Mouse (Mus musculus) forebrain, embryonic 15.5 days (tissue): ENCODE results near the gene Gm38392. TPM values are rescaled to one million over a fixed set of nuclear protein-coding genes. Genes with fewer than 3 reads are reported as not detected.

Experiments
- ATAC-seq: fragments of 200-750 bp; cut with Nextera tagmentation; replicated peaks from 2 replicates; pipeline ENCODE4 v1.8.0; 2017; ENCODE audit warnings: mild to moderate bottlenecking, moderate TSS enrichment, moderate library complexity
- H3K27ac ChIP-seq: fragments of 300-500 bp; sonication (generic); replicated peaks from 2 replicates; pipeline ENCODE4 v1.5.1; 2015; ENCODE audit warnings: mild to moderate bottlenecking, inconsistent platforms
- H3K27me3 ChIP-seq: fragments of 300-500 bp; sonication (generic); 2 replicates; pipeline ENCODE4 v1.6.1; 2015; ENCODE audit warnings: inconsistent platforms
- H3K36me3 ChIP-seq: fragments of 300-500 bp; sonication (generic); 2 replicates; pipeline ENCODE4 v1.6.1; 2015; ENCODE audit warnings: mild to moderate bottlenecking, inconsistent platforms
- H3K4me1 ChIP-seq: fragments of 300-500 bp; sonication (generic); 2 replicates; pipeline ENCODE4 v1.6.1; 2015; ENCODE audit warnings: inconsistent platforms
- H3K4me2 ChIP-seq: fragments of 300-500 bp; sonication (generic); replicated peaks from 2 replicates; pipeline ENCODE4 v1.6.1; 2015; ENCODE audit warnings: mild to moderate bottlenecking, inconsistent platforms
- H3K4me3 ChIP-seq: fragments of 300-500 bp; sonication (generic); 2 replicates; pipeline ENCODE4 v1.5.1; 2015; ENCODE audit warnings: mild to moderate bottlenecking, inconsistent platforms
- H3K9ac ChIP-seq: fragments of 300-500 bp; sonication (generic); replicated peaks from 2 replicates; pipeline ENCODE4 v1.6.1; 2015; ENCODE audit warnings: mild to moderate bottlenecking, inconsistent platforms
- H3K9me3 ChIP-seq: fragments of 300-500 bp; sonication (generic); 2 replicates; pipeline ENCODE4 v1.6.1; 2016; ENCODE audit warnings: inconsistent platforms
- WGBS: fragments of 180-500 bp; shearing (Covaris S2); methylation state at CpG from one replicate; pipeline ENCODE4 v1.1.7; 2015; ENCODE audit warnings: mixed read lengths; 5-methylcytosine and 5-hydroxymethylcytosine counted together
- polyA plus RNA-seq: library from polyadenylated mRNA; unstranded; fragments of >200 nt; fragmentation: Nextera tagmentation; extraction: Ambion mirVana; gene quantifications from 2 replicates; pipeline ENCODE4 v1.2.1, GENCODE M21; 2015

Gm38392 gene
- polyA plus RNA-seq, 1 experiment from 2014 or later = not detected

GRCm38 (mm10) chr3:88210121-88210520, 76.9 kb downstream of the Gm38392 start:
- Histone ChIP-seq H3K27ac (peak overlapping the region; percentile 99), H3K27me3 (no peaks in the 10 kb centered on the region), H3K9ac (peak overlapping the region; percentile 93), H3K9me3 (no peaks in the 10 kb centered on the region), H3K4me2 (peak overlapping the region; percentile 96), H3K4me1 (peaks cover 52% of the 10 kb centered on the region), H3K4me3 (peak overlapping the region; percentile 82), H3K36me3 (no peaks in the 10 kb centered on the region)
- 2% methylated on average over 2 of the region's 2 CpGs for WGBS
- no peak for ATAC-seq

GRCm38 (mm10) chr3:88209306-88209705, 77.7 kb downstream of the Gm38392 start:
- Histone ChIP-seq H3K4me1 (peaks cover 60% of the 10 kb centered on the region), H3K9me3 (no peaks in the 10 kb centered on the region), H3K9ac (peak overlapping the region; percentile 93), H3K36me3 (no peaks in the 10 kb centered on the region), H3K27ac (peak overlapping the region; percentile 99), H3K4me2 (peak overlapping the region; percentile 96), H3K27me3 (no peaks in the 10 kb centered on the region), H3K4me3 (peak overlapping the region; percentile 82)
- no peak for ATAC-seq
- 3% methylated on average over 6 of the region's 6 CpGs for WGBS

- WGBS = 2% methylated on average over 3 of the region's 3 CpGs
- H3K9ac ChIP-seq = peak overlapping the region; percentile 93
- H3K4me3 ChIP-seq = peak overlapping the region; percentile 82
- H3K27me3 ChIP-seq = no peaks in the 10 kb centered on the region
- H3K27ac ChIP-seq = peak overlapping the region; percentile 99
- peak overlapping the region; percentile 96 for H3K4me2 ChIP-seq
- no peaks in the 10 kb centered on the region for H3K9me3 ChIP-seq
- no peaks in the 10 kb centered on the region for H3K36me3 ChIP-seq
- peaks cover 66% of the 10 kb centered on the region for H3K4me1 ChIP-seq
- ATAC-seq = no peak
Measured at GRCm38 (mm10) chr3:88208226-88208720, 78.7 kb downstream of the Gm38392 start.

GRCm38 (mm10) chr3:88207451-88208100, 79.4 kb downstream of the Gm38392 start:
- H3K4me3 ChIP-seq = peak overlapping the region; percentile 82
- H3K4me1 ChIP-seq = peaks cover 67% of the 10 kb centered on the region
- no peaks in the 10 kb centered on the region for H3K9me3 ChIP-seq
- peak; percentile 5; the same call in 1 of the 2 replicates for ATAC-seq
- peak overlapping the region; percentile 96 for H3K4me2 ChIP-seq
- peak overlapping the region; percentile 93 for H3K9ac ChIP-seq
- no peaks in the 10 kb centered on the region for H3K27me3 ChIP-seq
- H3K27ac ChIP-seq = peak overlapping the region; percentile 99
- WGBS = 2% methylated on average over 15 of the region's 15 CpGs
- H3K36me3 ChIP-seq = no peaks in the 10 kb centered on the region

- no peaks in the 10 kb centered on the region for H3K27me3 ChIP-seq
- peak overlapping the region; percentile 99 for H3K27ac ChIP-seq
- WGBS = 0% methylated on average over 14 of the region's 14 CpGs
- peak overlapping the region; percentile 96 for H3K4me2 ChIP-seq
- peaks cover 67% of the 10 kb centered on the region for H3K4me1 ChIP-seq
- peak overlapping the region; percentile 82 for H3K4me3 ChIP-seq
- H3K36me3 ChIP-seq = no peaks in the 10 kb centered on the region
- H3K9ac ChIP-seq = peak overlapping the region; percentile 93
- ATAC-seq = peak; percentile 34
- H3K9me3 ChIP-seq = no peaks in the 10 kb centered on the region
Measured at GRCm38 (mm10) chr3:88206901-88207371, 80.1 kb downstream of the Gm38392 start.

GRCm38 (mm10) chr3:88206500-88206899, 80.5 kb downstream of the Gm38392 start:
- peak; percentile 12 for ATAC-seq

GRCm38 (mm10) chr3:88205563-88206491, 81.2 kb downstream of the Gm38392 start:
- Histone ChIP-seq H3K9ac (peak overlapping the region; percentile 93), H3K4me1 (peaks cover 68% of the 10 kb centered on the region), H3K27ac (peak overlapping the region; percentile 99), H3K4me3 (peak overlapping the region; percentile 82), H3K4me2 (peak overlapping the region; percentile 96), H3K27me3 (no peaks in the 10 kb centered on the region), H3K9me3 (no peaks in the 10 kb centered on the region), H3K36me3 (no peaks in the 10 kb centered on the region)
- ATAC-seq = peak; percentile 72
- WGBS = 1% methylated on average over 8 of the region's 8 CpGs

More at GRCm38 (mm10) chr3:88206500-88206899, 80.5 kb downstream of the Gm38392 start:
- Histone ChIP-seq H3K9ac (peak overlapping the region; percentile 93), H3K9me3 (no peaks in the 10 kb centered on the region), H3K4me2 (peak overlapping the region; percentile 96), H3K27ac (peak overlapping the region; percentile 99), H3K4me3 (peak overlapping the region; percentile 82), H3K4me1 (peaks cover 67% of the 10 kb centered on the region), H3K27me3 (no peaks in the 10 kb centered on the region), H3K36me3 (no peaks in the 10 kb centered on the region)
- 2% methylated on average over 3 of the region's 3 CpGs for WGBS

- Histone ChIP-seq H3K27me3 (no peaks in the 10 kb centered on the region), H3K36me3 (no peaks in the 10 kb centered on the region), H3K9me3 (no peaks in the 10 kb centered on the region), H3K9ac (peak overlapping the region; percentile 93), H3K4me3 (peak overlapping the region; percentile 82; the same call in 1 of the 2 replicates), H3K4me1 (peaks cover 67% of the 10 kb centered on the region), H3K4me2 (peak overlapping the region; percentile 96), H3K27ac (peak overlapping the region; percentile 99)
- 4% methylated on average over 4 of the region's 4 CpGs for WGBS
- ATAC-seq = peak; percentile 52
Measured at GRCm38 (mm10) chr3:88205176-88205562, 81.8 kb downstream of the Gm38392 start.

- Histone ChIP-seq H3K27ac (peak overlapping the region; percentile 99), H3K4me1 (peaks cover 68% of the 10 kb centered on the region), H3K4me2 (peak overlapping the region; percentile 96), H3K9me3 (no peaks in the 10 kb centered on the region), H3K27me3 (no peaks in the 10 kb centered on the region), H3K4me3 (peak overlapping the region; percentile 82; the same call in 1 of the 2 replicates), H3K36me3 (no peaks in the 10 kb centered on the region), H3K9ac (peak overlapping the region; percentile 93)
- WGBS = 5% methylated on average over 1 of the region's 1 CpGs
- ATAC-seq = peak; percentile 27
Measured at GRCm38 (mm10) chr3:88204751-88205150, 82.3 kb downstream of the Gm38392 start.

- Histone ChIP-seq H3K4me1 (peaks cover 74% of the 10 kb centered on the region), H3K4me3 (peak overlapping the region; percentile 15), H3K4me2 (peak overlapping the region; percentile 96), H3K36me3 (no peaks in the 10 kb centered on the region), H3K27ac (peak overlapping the region; percentile 99), H3K9ac (peak overlapping the region; percentile 93), H3K27me3 (no peaks in the 10 kb centered on the region), H3K9me3 (no peaks in the 10 kb centered on the region)
- WGBS = 5% methylated on average over 7 of the region's 7 CpGs
- no peak for ATAC-seq
Measured at GRCm38 (mm10) chr3:88203999-88204700, 82.9 kb downstream of the Gm38392 start.

GRCm38 (mm10) chr3:88203456-88203855, 83.6 kb downstream of the Gm38392 start:
- Histone ChIP-seq H3K4me1 (peaks cover 80% of the 10 kb centered on the region), H3K4me2 (peak overlapping the region; percentile 96), H3K27me3 (no peaks in the 10 kb centered on the region), H3K4me3 (peak overlapping the region; percentile 15; the same call in 1 of the 2 replicates), H3K36me3 (no peaks in the 10 kb centered on the region), H3K27ac (peak overlapping the region; percentile 99), H3K9me3 (no peaks in the 10 kb centered on the region), H3K9ac (peak overlapping the region; percentile 93)
- ATAC-seq = no peak
- 3% methylated on average over 5 of the region's 5 CpGs for WGBS
